Mouse (Mus musculus) ES-E14 (cell line): ENCODE measurements around the gene Gm20532.

Experiments
- MAFK ChIP-seq: IDR thresholded peaks from 2 replicates; pipeline ENCODE4 v1.6.1; 2014; ENCODE audit warnings: mild to moderate bottlenecking, low read depth, low read length, inconsistent platforms; ENCODE audit not compliant: insufficient read depth
- ZC3H11A ChIP-seq: IDR thresholded peaks from 2 replicates; pipeline ENCODE4 v1.6.1; 2012; ENCODE audit warnings: low read depth, mild to moderate bottlenecking, inconsistent platforms, low read length, borderline replicate concordance
- ZNF384 ChIP-seq: IDR thresholded peaks from 2 replicates; pipeline ENCODE4 v1.6.1; 2012; ENCODE audit warnings: low read depth, low read length, inconsistent platforms

DNA sequence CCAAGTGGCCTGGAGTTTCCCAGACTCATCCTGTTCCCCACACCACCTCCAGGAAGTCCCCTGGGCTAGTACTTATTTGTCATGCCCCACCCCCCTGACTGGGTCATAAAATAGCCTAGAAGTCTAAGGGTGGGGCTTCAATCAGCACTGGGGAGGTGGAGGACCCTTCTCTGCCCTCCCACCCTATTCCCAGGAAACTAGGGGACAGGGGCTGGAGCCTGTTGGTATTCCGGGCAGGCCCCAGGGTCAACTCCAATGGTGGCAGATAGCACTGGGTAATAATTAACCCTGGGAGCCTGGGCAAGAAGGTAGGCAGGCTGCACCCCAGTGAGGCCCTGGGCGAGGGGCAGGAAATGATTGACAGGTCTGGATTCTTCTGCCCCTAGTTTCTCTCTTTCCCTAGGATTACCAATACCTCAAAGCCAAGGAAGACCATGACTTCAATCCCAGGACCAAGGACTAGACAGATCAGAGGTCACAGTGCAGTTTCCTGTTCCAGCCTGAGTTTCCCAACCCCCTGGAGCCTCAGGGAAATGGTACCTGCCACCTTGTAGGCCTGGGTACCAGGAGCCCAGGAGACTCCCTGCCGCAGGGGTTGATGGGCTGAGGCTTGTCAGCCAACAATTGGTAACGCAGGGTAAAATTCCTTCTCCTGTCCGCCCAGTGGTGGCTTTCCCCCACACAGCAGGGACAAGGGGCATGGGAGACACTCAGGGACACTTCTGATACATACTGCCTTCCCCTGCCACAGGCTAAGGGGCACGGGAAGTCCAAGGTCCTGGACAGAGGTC is 8.7 kb downstream of the Gm20532 start:
- TF ChIP-seq ZC3H11A (no peak), MAFK (no peak), ZNF384 (no peak)
